10 mouse cellular contexts compared by ENCODE assay signal in genomic region chr17:72606251-72606650, GRCm38 (mm10). TPM values are rescaled to one million over a fixed set of nuclear protein-coding genes. Genes with fewer than 3 reads are reported as not detected.
A peak's percentile ranks its signal among the peaks of the same experiment; 100 is the strongest.
DNase-seq lines count a peak whose midpoint lies in the region; ATAC-seq and TF ChIP-seq lines count a peak whose summit lies in the region.
"Had no signal": no experiment of that assay in that cellular context is flagged by ENCODE, and none has a peak within 500 bp of the region (broad histone marks: within the 10 kb centered on the region; RNA-seq: fewer than 3 reads in every experiment).

No protein-coding gene starts in this region.

- H3K27me3 ChIP-seq in heart, embryonic 10.5 days (ENCODE audit: insufficient read depth, poor library complexity, severe bottlenecking) = peaks cover 32% of the 10 kb centered on the region
- peaks cover 3% of the 10 kb centered on the region for H3K27me3 ChIP-seq in stomach, postnatal 0 days (ENCODE audit: control insufficient read depth, insufficient read depth, low read length)

- peaks cover 17% of the 10 kb centered on the region for H3K4me1 ChIP-seq in heart, embryonic 10.5 days
- no peaks in the 10 kb centered on the region for H3K4me1 ChIP-seq in stomach, postnatal 0 days (replicated peaks; ENCODE audit: control insufficient read depth, insufficient read depth)

- no peaks in the 10 kb centered on the region for H3K9me3 ChIP-seq in heart, embryonic 10.5 days
- no peaks in the 10 kb centered on the region for H3K9me3 ChIP-seq in stomach, postnatal 0 days (ENCODE audit: control insufficient read depth, low read length)
- H3K9me3 ChIP-seq: midbrain, embryonic 12.5 days had no signal

- H3K4me2 ChIP-seq in stomach, postnatal 0 days (replicated peaks; ENCODE audit: low read depth) = no peak overlapping the region
- H3K4me2 ChIP-seq: midbrain, embryonic 12.5 days had no signal

- DNase-seq in gastrocnemius, adult 18-20 months (ENCODE audit: low spot score) = peak; percentile 48
- DNase-seq in gastrocnemius, postnatal 25 days = no peak
- peak; percentile 77 for DNase-seq in adrenal gland, postnatal 25 days
- DNase-seq in embryo, embryonic 9.5 days (ENCODE audit: extremely low spot score) = peak; percentile 78
- peak; percentile 84 for DNase-seq in heart, embryonic 10.5 days (ENCODE audit: low spot score)
- peak; percentile 78 to 84 for DNase-seq in layer of hippocampus, postnatal 36 days
- DNase-seq in mesoderm, embryonic 11.5 days (ENCODE audit: low read depth, low spot score) = peak; percentile 86
- peak; percentile 88 for DNase-seq in stomach, postnatal 0 days (ENCODE audit: low spot score)

- no peak for ATAC-seq in stomach, postnatal 0 days (ENCODE audit: low FRiP score, low TSS enrichment)

- no peak overlapping the region for H3K9ac ChIP-seq in stomach, postnatal 0 days (ENCODE audit: low read length)
- H3K9ac ChIP-seq: midbrain, embryonic 12.5 days had no signal

- no peak for TF ChIP-seq EP300 in stomach, postnatal 0 days (optimal IDR thresholded peaks at IDR 0.05)

- 17% methylated on average over 4 of the region's 4 CpGs for WGBS in heart, embryonic 10.5 days
- 11% methylated on average over 4 of the region's 4 CpGs for WGBS in stomach, postnatal 0 days

- H3K36me3 ChIP-seq in heart, embryonic 10.5 days = no peaks in the 10 kb centered on the region
- no peaks in the 10 kb centered on the region for H3K36me3 ChIP-seq in stomach, postnatal 0 days (ENCODE audit: control insufficient read depth, insufficient read depth, low read length)
- H3K36me3 ChIP-seq: midbrain, embryonic 12.5 days had no signal

- no peak overlapping the region for H3K4me3 ChIP-seq in heart, embryonic 10.5 days
- H3K4me3 ChIP-seq in stomach, postnatal 0 days (ENCODE audit: low read depth, low read length) = no peak overlapping the region
- H3K4me3 ChIP-seq: midbrain, embryonic 12.5 days had no signal

- TF ChIP-seq CTCF in stomach, postnatal 0 days (IDR thresholded peaks at IDR 0.05; ENCODE audit: low read depth) = peak; percentile 87

- H3K27ac ChIP-seq in heart, embryonic 10.5 days = no peak overlapping the region
- H3K27ac ChIP-seq in stomach, postnatal 0 days (replicated peaks) = no peak overlapping the region
- H3K27ac ChIP-seq: midbrain, embryonic 12.5 days had no signal

RNA-seq across cellular contexts. Expression of gene Alk, which starts 1.8 kb away (rescaled TPM):
- not detected for total RNA-seq in gastrocnemius, adult 18-20 months (2021)
- total RNA-seq in gastrocnemius, postnatal 25 days (2021) = under 1 TPM in 1 of 2 experiments, not detected in 1; 0.05 TPM
- total RNA-seq in adrenal gland, postnatal 25 days (2021) = 0.09 TPM in 1 of 2 replicates, not detected in the other
- 0.70 and 0.78 TPM in 2 replicates for polyA plus RNA-seq in heart, embryonic 10.5 days (2016; fragmentation: Nextera tagmentation; extraction: Ambion mirVana)
- total RNA-seq in layer of hippocampus, postnatal 36 days (2021) = 1 to 10 TPM; 6.8 to 7.1 TPM
- 0.42 and 0.61 TPM in 2 replicates for polyA plus RNA-seq in stomach, postnatal 0 days (2015; fragmentation: Nextera tagmentation; extraction: Ambion mirVana)
- polyA plus RNA-seq: C2C12 had no signal
